Mouse (Mus musculus) small intestine, adult 2 months (tissue): ENCODE data around the gene Trim38. TPM values are rescaled to one million over a fixed set of nuclear protein-coding genes. Genes with fewer than 3 reads are reported as not detected.
A peak's percentile ranks its signal among the peaks of the same experiment; 100 is the strongest.
"Not testable (repeated sequence)": the region's sequence is repeated elsewhere in the genome, so short reads cannot be mapped to it uniquely, and the experiment has no call there.

Experiments
- H3K27ac ChIP-seq: fragments of 200-500 bp; 2 replicates; pipeline ENCODE4 v1.5.1; 2012; ENCODE audit warnings: low read depth, low read length, control low read depth, inconsistent platforms; ENCODE audit not compliant: insufficient read depth
- H3K27me3 ChIP-seq: fragments of 200-500 bp; 2 replicates; pipeline ENCODE4 v1.6.1; 2012; ENCODE audit warnings: mild to moderate bottlenecking, moderate library complexity, low read length, inconsistent platforms; ENCODE audit not compliant: control insufficient read depth, insufficient read depth
- H3K36me3 ChIP-seq: fragments of 200-500 bp; 2 replicates; pipeline ENCODE4 v1.6.1; 2012; ENCODE audit warnings: mild to moderate bottlenecking, low read length, control low read depth, inconsistent platforms; ENCODE audit not compliant: control insufficient read depth, insufficient read depth
- H3K4me1 ChIP-seq: fragments of 200-500 bp; 2 replicates; pipeline ENCODE4 v1.6.1; 2012; ENCODE audit warnings: low read length, inconsistent platforms, mixed read lengths; ENCODE audit not compliant: control insufficient read depth, insufficient read depth, insufficient read length
- H3K4me3 ChIP-seq: fragments of 200-500 bp; 2 replicates; pipeline ENCODE4 v1.5.1; 2012; ENCODE audit warnings: low read depth, mild to moderate bottlenecking, control low read depth, inconsistent platforms, low read length, moderate library complexity
- CTCF ChIP-seq: fragments of 200-500 bp; IDR thresholded peaks from 2 replicates; pipeline ENCODE4 v1.5.1; 2012; ENCODE audit warnings: low read depth, mild to moderate bottlenecking, control low read depth, inconsistent platforms, low read length, moderate library complexity, mixed read lengths; ENCODE audit not compliant: insufficient replicate concordance, insufficient read length; ENCODE audit errors: extremely low read depth
- POLR2A ChIP-seq: fragments of 200-500 bp; IDR thresholded peaks from 2 replicates; pipeline ENCODE4 v1.6.1; 2012; ENCODE audit warnings: low read depth, mild to moderate bottlenecking, control low read depth, inconsistent platforms, low read length, moderate library complexity
- WGBS: fragments of 180-500 bp; shearing (Covaris S2); methylation state at CpG from one replicate; pipeline ENCODE4 v1.1.7; 2018; 5-methylcytosine and 5-hydroxymethylcytosine counted together
- polyA plus RNA-seq: library from polyadenylated mRNA; depleted of rRNA; stranded (reverse); fragments of >200 nt; gene quantifications from 2 replicates; pipeline ENCODE4 v1.2.3, GENCODE M21; 2012; rRNA removed

Trim38 gene
- 0.90 and 4.5 TPM in 2 replicates for polyA plus RNA-seq

- WGBS = 89% methylated on average over 2 of the region's 2 CpGs
Observed at GRCm38 (mm10) chr13:23769613-23770012, at the start of gene Trim38. Gene Trim38 (plus strand): TSS chr13:23769913.

DNA sequence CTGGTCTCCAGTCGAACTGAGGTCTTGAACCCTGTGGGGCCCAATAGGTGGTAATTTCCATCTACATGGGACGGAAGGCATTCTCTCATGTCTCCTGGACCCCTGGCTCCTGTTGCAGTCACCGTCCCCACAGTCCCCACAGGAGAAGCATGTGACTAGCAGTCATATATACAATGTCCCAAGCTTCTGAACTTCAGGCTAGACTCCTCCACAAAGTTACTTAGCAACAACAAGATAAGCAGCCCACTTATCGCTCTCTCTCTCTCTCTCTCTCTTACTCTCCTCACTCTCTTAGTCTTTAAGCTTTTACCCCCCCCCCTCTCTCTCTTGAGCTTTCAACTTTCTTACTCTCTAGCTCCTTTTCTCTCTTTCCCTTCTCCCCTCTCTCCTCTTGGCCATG lies 45.5 kb upstream of the Trim38 start:
- Histone ChIP-seq H3K27me3 (no peaks in the 10 kb centered on the region), H3K4me1 (peaks cover 7% of the 10 kb centered on the region; the same call in 1 of the 2 replicates), H3K27ac (no peak overlapping the region), H3K4me3 (no peak overlapping the region), H3K36me3 (no peaks in the 10 kb centered on the region)
- WGBS = 85% methylated on average over 4 of the region's 4 CpGs
- TF ChIP-seq POLR2A (no peak), CTCF (no peak)

More at GRCm38 (mm10) chr13:23769613-23770012, at the start of gene Trim38:
- H3K36me3 ChIP-seq, H3K4me1 ChIP-seq, H3K4me3 ChIP-seq, H3K27me3 ChIP-seq, H3K27ac ChIP-seq: not testable (repeated sequence)

DNA sequence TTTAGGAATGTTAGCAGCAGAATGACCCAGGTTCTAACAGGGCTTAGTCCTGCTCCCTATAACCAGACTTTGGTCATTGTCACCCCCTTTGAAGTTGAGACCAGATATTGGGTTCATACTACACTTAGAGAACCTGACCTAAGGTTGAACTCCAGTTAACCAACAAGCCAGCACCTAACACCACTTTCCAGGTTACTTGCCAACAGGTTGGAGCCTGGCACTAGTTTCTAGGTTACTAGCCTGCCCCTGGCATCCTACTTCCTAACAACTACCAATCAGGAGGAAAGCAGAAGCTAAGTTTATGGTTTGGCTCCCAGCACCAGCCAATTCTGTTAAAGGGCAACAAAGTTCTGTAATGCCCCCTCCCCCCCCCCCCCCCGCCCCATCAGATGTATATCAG lies 44.5 kb upstream of the Trim38 start:
- 55% methylated on average over 1 of the region's 1 CpGs for WGBS
- no peak for TF ChIP-seq POLR2A
- TF ChIP-seq CTCF = no peak
- no peaks in the 10 kb centered on the region for H3K36me3 ChIP-seq
- no peaks in the 10 kb centered on the region for H3K27me3 ChIP-seq
- peaks cover 9% of the 10 kb centered on the region; the same call in 1 of the 2 replicates for H3K4me1 ChIP-seq
- H3K4me3 ChIP-seq = no peak overlapping the region
- H3K27ac ChIP-seq = no peak overlapping the region

GRCm38 (mm10) chr13:23728472-23729191 lies 41.1 kb upstream of the Trim38 start:
- Histone ChIP-seq H3K4me1 (peaks cover 10% of the 10 kb centered on the region; the same call in 1 of the 2 replicates), H3K27me3 (no peaks in the 10 kb centered on the region), H3K4me3 (no peak overlapping the region), H3K36me3 (no peaks in the 10 kb centered on the region), H3K27ac (peak overlapping the region; percentile 0; the same call in 1 of the 2 replicates)
- 87% methylated on average over 18 of the region's 18 CpGs for WGBS
- TF ChIP-seq CTCF = no peak
- TF ChIP-seq POLR2A = no peak

DNA sequence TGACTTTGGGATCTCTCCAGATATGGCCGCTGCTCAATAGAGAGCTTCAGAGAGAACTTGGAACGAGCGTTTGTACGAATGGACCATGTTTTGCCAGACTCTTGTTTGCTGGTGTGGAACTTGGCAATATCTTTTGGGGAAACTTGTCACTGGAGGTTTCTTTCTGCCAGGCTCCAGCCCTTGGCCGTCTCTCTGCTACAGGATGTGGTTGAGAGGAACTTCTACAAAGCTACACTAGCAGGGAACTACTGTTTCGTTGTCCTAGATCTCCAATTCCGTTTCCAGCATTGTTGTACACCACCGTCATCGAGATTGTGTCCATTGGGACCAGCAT lies 40.6 kb upstream of the Trim38 start:
- H3K4me1 ChIP-seq = peaks cover 5% of the 10 kb centered on the region; the same call in 1 of the 2 replicates
- no peaks in the 10 kb centered on the region for H3K27me3 ChIP-seq
- 80% methylated on average over 9 of the region's 9 CpGs for WGBS
- no peaks in the 10 kb centered on the region for H3K36me3 ChIP-seq
- no peak overlapping the region for H3K4me3 ChIP-seq
- no peak overlapping the region for H3K27ac ChIP-seq
- TF ChIP-seq CTCF (no peak), POLR2A (no peak)

GRCm38 (mm10) chr13:23729706-23730105 lies 40.0 kb upstream of the Trim38 start:
- TF ChIP-seq POLR2A = no peak
- TF ChIP-seq CTCF = no peak
- Histone ChIP-seq H3K4me3 (no peak overlapping the region), H3K27me3 (no peaks in the 10 kb centered on the region), H3K36me3 (no peaks in the 10 kb centered on the region), H3K4me1 (peaks cover 4% of the 10 kb centered on the region; the same call in 1 of the 2 replicates), H3K27ac (no peak overlapping the region)
- WGBS = 88% methylated on average over 5 of the region's 5 CpGs

DNA sequence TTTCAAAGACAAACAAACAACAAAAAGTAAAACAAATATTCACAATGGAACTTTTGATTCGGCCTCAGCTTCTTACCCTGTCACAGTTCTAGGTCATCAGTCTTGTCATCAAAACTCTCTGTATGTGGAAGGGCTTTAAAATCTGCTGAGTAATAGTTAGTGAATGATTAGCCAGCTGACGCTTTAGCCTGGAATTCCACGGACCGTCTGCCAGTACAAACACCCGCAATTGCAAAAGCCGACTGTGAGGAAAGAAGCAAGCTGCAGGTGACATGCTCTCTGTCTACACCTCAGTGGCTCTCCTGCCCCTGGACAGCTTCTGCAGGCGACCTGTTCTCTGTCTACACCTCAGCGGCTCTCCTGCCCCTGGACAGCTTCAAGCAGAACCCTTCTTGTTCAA lies 39.2 kb upstream of the Trim38 start:
- WGBS = 18% methylated on average over 8 of the region's 8 CpGs
- no peaks in the 10 kb centered on the region for H3K27me3 ChIP-seq
- TF ChIP-seq CTCF = no peak
- TF ChIP-seq POLR2A = no peak
- H3K4me3 ChIP-seq = 0 out of 2 replicates have a peak overlapping the region, but pooled peaks have one; percentile 7
- H3K36me3 ChIP-seq = no peaks in the 10 kb centered on the region
- no peak overlapping the region for H3K27ac ChIP-seq
- peaks cover 4% of the 10 kb centered on the region; the same call in 1 of the 2 replicates for H3K4me1 ChIP-seq
